Mouse (Mus musculus) kidney, postnatal 14 days (tissue): ENCODE measurements around the gene Sdr39u1.

Experiments
- DNase-seq: peaks from one replicate; pipeline ENCODE4 v3.0.0; 2022; ENCODE audit warnings: mixed read lengths

Sdr39u1 gene

DNA sequence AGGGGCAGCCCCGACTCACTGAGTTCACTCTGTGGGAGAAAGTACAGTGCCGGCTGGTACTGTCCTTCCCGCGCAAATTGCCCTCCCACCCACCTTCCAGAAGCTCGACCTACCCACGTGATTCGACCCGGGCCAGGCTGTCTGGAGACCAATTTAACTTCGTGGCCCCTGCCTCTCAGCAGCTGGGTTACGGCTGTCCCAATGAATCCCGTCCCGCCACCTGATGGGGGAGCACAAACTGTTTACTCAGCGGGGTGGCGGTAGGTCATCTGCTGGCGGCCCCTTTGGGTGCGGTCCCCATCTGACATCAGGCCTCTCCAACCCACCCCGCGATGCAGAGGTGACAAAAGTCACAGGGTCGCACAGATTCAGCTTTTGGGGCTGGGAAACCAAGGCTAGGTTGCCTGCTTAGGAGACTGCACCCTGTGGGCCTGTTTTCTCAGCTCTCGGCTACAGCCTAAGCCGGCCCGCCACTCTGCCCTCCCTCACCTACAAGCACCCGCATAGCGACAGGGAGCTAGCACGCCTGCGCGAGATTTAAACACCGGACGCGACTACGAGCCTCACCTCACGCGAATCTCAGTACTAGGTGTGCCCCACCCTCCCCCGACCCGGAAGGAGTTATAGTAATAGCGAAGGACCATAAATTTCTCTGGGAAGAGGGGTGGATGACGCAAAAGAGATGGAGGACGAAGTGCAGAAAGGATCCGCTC is at the start of gene Sdr39u1:
Sdr39u1 (minus strand) TSS at position 593 of the 713 bp plus-strand sequence.
- peak; percentile 92 for DNase-seq

DNA sequence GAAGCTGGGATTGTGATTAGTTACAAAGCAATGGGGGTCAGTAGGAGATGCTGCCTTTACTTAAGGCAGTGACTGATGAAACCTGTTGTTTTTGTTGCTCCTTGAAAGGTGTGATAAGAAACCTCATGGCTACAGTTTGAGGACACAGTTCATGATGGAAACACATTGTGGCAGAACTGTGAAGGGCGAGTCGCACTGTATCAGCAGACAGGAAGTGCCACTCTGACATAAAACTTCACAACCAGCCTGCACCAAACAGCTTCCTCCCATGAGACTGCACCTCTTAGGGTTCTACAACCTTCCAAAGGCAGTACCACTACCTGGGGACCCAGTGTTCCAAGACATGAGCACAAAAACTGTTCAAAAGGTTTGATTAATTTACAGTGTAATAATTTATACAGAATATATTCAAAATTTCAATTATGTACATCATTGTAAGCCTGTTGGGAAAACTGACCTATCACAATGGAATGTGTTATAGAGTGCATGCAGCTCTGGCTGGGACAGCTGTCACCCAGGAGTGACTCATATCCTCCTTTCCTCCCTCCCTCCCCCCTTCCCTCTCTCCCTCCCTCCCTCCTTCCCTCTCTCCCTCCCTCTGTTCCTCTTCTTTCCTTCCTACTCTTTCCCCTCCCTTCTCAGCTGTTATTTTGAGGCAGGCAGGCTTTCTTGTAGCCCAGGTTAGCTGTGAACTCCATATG is 46.3 kb upstream of the Sdr39u1 start:
- DNase-seq: no peak

DNA sequence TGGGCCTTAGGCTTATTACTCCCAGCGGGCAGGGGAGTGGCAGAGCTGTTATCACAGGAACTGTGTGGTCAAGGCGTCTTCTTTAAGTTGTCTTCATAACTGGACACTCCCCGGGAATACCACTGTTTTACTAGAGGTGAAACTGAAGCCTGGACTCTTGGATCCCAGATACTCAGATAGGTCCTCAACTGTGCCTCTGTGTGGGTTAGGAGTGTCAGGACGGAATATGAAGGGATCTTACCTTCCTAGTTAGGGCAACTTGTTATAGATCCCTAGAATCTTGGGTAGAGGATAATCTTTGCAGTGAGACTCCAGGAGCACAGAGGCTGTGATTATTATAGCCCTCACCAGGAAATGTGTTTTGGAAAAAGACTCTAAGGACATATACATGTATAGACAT is 44.5 kb upstream of the Sdr39u1 start, which contains the start of gene Cma1:
Cma1 (minus strand) TSS at position 101 of the 400 bp plus-strand sequence.
- no peak for DNase-seq

DNA sequence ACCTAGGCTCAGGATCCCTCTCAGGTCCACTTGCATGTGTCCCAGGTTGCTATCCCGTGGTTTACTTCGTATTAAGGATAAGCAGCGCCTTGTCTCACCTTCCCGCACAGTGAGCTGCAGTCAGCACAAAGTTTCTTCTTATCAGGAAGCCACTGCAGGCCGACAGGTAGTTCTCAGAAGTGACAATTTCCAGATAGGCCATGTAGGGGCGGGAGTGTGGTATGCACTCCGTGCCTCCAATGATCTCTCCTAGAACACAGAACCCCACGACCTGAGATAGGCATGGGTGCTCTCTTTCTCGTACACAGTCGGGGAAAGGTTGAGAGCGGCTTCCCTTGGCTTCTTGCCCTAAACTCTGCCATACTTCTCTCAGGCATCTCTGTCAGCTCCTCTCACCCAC is 43.5 kb upstream of the Sdr39u1 start:
- no peak for DNase-seq

DNA sequence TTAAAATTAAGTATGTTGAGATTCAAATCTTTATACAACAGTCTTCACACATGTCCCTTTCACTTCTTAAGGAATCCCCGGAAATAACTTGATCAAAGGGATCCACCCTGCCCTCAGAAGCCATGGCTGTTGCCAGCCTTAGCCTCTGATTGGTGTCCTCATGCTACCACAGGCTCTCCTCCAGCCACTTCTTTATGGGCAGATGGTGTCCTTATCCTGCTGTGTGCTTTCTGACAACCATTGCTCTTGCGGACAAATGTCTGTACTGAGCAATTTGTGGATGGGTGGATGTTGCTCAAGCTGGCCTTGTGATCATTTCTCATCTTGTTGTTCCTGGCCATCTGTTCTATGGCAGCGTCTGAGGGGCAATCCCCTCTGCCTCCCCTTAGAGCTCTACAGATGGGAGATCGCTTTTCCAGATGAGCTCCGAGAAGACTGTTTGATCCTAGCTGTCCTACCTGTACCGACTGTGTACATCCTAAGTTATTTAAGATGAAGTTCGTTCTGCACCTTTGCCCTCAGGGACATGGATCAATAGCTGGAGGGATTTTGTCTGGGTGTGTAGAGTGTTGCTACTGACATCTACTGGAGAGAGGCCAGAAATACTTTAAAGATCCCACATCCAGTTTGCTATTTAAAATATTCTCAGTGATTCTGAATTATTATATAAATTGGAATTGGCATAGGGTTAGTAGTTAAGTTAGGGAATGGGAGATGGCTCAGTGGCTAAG is 40.1 kb upstream of the Sdr39u1 start:
- DNase-seq: no peak

DNA sequence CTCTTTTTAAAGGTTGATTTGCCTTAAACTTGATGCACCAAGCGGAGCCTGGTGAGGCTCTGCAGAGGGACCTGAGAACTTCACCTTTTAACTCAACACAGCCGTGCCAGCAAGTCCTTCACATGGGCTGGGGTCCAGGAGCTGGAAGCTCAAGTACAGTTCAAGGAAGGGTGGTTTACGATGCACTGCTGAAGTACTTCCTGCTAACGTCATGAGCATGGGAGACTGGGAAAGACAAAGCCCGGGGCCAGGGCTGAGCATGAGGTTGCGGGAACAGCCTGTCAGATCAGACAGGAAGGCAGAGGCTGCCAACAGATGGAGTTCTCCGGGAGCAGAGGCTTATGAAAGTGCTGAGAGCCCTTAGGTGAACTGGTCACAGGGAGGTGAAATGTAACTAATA is 33.5 kb upstream of the Sdr39u1 start:
- peak; percentile 75 for DNase-seq

DNA sequence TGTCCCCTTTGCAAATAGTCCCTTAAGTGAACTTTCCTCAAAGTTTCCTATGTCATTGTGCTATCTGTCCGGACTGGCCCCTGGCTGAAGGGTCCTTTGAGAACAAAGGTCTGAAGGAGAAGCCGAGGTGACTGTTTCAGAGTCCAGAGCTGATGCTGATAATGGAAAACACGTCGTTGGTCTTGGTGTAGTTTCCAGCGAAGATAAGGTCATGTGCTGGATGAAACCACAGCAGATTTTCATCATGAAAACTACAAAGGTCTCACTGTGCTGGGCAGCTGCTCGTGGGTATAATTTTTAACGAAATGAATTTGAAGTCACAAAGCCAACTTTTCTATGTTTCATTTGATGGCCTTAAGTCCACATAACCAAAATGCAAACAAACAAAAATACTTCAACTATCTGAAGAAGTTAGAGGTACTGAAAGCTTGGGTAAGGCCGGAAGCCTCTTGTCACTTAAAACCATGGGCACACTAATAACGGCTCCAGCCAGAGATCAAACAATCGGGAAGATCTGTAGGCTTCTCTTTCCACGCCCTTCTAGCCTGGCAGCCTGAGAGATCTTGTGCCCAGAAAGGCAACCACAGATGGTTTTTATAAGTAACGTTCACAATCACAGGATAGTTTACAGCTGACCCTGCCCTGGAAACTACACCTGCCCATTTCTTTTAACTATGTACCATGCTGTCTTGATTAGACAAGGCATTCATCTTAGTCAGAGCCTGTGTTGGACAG is 29.3 kb upstream of the Sdr39u1 start:
- DNase-seq: no peak

DNA sequence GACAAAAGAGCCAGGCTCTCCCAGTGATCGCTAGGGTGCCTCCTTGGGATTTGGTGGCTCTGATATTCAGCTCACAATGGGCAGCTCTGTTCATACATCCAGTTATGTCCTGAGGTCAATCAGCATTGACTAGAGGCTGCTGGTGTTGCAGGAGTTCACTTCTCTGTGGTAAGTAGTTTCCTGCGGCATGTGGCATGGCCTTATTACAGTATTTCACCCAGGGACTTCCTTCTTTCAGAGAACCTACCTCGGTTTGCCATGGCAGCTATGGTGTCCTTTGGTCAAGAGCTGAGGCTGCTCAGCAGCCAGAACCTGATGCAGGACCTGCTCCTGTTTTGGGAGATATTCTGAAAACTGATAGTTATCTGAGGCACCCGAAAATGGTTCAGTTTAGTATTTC is 26.8 kb upstream of the Sdr39u1 start:
- no peak for DNase-seq

DNA sequence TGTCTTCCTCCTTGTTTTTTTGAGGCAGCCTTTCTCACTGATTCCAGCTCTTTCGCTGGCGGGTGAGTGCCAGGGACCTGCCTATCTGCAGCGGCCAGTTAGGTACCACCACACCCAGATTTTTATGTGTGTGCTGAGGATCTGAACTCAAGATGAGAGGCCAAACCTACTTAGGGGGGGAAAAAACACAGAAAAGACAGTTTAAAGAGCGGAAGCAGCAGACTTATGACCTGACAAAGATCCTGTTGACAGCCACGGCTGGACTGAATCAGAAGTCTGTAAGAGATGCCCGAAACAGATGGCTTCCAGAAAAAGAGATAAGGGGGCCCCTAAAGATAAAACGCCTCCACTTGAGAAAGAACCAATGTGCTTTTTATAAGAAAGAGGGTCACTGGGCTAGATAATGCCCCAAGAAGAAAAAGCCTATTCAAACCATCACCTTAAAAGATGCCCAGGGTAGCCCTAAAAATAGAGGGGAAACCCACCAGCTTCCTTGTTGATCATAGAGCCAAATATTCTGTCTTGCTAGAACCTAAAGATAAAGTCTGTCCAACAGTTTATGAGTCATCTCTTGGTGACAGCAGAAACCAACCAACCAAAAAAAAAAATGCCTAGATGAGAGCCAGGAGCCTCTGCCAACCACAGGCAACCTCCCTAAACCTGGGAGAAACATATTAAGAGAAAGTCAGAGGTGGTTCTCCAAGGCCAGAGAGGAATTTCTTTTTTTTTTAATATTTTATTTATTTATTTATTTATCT is 22.6 kb upstream of the Sdr39u1 start:
- DNase-seq: no peak

DNA sequence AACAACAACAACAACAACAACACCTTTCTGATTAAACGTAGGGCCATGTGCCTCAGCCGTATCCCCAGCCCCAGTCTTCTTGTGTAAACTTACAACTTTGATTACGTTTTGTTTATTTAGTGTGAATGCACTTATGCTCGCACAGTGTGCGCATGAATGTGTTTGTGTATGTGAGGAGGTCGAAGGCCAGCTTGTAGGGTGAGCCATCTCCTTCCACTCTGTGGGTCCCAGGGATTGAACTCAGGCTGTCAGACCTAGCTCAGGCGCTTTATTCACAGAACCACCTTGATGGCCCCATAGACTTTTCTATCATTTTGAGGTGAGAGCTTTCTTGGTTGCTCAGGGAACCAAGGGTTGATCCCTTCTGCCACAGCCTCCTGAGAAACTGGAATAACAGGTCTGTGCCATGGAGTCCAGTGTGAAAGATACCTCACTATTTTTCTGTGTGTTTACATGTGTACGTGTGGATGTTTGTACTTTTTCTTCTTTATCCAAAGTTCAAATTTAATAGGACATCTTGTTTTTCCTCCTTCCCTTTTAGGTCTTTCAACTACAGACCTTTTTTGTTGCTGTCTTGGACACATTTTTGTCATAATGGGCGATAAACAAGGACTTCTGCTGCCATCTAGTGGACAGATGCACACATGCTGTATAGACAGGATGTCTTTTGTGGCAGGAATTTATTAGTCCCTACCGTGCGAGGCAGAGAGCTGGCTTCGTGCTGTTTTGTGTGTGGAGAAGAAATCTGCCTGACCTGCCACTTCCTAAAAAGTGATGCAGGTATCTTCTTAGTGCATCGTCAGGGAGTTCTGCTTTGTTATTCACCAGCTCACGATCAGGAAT is 18.4 kb upstream of the Sdr39u1 start:
- DNase-seq: peak; percentile 87

DNA sequence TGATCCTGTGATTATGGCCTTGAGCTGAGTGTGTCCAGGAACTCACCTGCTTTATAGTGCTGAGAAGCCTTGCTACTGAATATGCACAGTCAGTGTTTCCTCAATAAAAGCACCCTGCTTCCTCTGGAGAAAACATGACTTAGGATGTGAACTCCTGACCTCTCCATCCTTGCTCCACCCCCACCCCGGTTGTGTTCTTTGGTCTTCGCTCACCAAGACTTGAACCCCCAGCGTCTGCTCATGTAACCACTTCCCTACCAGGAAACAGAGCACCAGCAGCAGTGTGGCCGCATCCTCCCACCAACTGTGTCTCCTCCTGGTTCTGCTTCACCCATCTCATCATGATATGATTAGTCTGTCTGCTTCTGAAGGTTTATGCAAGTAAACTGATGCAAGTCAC is 13.3 kb upstream of the Sdr39u1 start:
- DNase-seq: no peak

DNA sequence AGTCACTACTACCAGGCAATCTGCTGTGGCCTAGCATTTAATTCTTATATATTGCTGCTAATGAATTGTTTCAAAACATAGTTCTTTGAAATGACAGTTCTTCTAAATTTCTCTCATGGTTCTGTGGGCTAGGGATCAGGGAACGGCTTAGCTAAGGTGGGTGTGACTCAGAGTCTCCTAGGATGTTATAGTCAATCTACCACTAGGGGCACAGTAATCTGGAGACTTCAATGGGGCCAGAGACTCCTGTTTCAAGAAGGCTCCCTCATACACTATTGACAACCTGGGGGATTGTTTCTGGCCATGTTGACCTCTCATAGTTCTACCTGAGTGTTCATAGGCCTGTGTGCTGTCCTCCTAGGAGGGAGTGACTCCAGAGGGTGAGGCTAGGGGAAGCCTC is 5.4 kb upstream of the Sdr39u1 start:
- DNase-seq: no peak

DNA sequence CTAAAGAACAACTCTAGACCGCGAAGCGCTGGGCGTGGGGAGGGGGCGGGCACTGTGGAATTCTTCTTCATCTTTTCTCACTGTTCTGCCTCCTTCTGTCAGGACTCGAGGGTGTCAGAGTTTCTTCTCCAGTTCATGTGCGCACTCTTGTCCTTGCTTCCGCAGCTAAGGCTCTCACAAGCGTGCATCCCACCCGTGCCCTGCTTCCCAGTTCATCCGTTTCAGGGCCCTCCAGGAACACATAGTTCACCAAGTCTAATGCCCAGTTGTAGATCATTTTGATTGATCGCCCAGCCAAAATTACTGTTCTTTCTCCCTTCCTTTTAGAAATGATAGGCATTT is 292 bp upstream of the Sdr39u1 start:
- DNase-seq: no peak

DNA sequence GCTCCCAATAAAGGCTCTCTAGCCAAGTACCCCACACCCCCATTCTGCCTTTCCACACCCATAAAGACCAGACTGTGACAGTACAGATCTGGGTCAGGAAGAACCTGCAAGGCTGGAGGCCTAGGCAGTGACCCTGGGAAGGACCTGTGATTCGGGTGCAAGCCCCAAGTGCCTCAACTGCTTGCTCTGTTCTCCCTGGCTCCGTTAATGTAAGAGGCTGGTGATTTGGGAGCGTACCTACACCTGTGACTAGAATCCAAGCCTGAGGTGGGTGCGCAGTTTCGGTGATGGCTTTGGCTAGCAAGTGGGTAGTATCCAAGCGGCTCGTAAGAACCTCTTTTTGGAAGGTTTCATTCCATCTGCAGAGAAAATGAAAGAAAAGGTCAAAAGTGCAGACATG is 1.1 kb downstream of the Sdr39u1 start:
- DNase-seq: no peak

DNA sequence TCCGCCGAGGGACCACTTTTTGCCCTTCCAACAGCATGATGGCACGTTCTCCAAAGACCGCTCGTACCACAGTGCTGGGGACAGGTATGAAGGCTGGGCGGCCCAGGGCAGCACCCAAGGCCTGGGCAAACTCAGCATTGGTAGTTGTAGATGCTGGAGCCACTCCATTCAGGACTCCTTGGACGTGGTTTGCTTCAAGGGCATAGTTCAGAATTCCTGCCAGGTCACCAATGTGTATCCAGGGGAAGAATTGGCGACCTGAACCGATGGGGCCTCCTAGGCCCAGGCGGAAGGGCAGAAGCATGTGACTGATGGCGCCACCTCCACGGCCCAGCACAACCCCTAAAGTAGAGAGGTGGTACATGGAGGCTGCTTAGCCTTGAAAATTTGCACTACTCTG is 2.4 kb downstream of the Sdr39u1 start:
- DNase-seq: no peak

DNA sequence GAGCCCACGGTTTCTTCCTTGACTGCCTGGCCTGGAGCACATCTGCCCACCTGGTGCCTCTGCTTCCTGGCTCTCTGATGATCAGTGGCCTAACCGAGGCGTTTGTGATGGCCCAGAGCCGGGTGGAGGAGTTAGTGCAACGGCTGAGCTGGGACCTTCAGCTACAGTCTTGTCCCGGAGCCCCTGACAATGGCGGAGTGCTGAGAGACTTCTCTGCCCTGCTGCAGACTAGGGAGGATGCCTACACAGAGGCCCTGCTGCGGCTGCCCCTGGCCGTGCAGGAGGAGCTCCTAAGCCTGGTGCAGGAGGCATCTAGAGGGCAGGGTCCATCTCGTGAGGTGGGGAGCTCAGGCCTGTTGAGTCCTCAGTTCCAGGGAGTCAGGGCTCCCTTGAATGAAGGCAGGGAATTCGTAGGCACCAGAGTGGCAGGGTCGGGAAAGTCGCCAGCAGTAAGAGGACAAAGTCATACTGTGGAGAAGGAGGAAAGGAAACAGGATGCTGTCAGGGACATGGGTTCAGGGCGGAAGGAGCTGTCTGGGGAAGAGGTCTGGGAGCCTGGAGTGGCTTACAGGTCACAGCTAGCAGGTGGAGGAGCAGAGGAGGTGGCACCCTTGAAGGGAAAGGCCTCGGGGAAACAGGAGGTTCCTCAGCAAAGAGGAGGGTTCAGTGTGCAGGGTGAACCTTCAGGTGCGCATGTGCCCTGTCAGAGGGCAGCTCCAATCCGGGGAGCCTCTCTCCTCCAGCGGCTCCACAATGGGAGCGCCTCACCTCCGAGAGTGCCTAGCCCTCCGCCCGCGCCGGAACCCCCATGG is 13.3 kb downstream of the Sdr39u1 start:
- no peak for DNase-seq

DNA sequence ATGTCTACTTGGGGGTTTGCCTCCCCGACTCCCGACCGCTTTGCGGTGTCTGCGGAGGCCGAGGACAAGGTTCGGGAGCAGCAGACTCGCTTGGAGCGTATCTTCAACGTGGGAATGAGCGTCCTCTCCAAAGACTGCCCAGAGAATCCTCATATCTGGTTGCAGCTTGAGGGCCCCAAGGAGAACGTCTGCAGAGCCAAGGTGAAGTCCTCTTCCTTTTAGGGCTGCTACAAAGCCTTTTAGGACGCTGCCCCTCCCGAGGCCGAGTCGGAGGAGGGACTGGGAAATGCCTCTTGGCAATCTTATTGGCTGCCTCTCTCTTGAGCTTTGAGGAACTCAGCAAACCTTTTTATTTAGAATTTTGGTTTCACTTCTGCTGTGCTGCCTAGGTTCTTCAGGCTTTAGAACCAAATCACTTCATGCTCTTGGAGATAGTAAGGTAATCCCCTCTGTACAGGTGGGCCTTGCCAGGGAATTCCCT is 14.3 kb downstream of the Sdr39u1 start:
- DNase-seq: peak; percentile 62

DNA sequence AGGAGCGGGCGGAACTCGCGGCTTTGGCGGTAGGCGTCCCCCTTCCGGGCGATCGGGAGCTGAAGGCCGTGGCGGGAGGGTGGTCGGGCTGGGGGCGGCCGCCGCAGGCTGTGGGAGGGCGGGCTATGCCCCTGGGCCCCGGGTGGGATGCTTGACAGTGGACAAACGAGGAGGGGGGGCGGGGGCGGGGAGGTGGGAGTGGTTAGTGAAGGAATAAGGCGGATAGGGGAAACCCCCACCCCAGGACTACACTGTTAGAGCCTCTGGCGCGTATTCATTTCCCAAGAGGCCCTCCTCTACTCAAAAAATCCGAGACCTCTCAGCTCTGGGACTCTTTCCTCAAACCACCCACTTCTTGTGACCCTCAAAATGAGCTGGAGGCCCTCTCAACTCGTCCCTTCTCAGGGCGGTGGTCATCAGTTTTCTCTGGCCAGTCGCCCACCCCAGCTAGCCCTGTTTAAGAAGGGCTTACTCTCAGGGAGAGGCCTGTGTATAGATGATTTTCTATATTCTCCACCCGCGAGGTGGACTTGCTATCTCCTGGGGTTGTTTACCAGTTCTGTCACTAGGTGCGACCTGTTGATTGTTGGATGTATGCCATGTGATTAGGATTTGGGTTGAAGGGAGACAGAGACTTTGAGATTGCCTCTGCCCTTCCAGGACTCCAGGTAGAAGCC is 14.8 kb downstream of the Sdr39u1 start:
- no peak for DNase-seq

DNA sequence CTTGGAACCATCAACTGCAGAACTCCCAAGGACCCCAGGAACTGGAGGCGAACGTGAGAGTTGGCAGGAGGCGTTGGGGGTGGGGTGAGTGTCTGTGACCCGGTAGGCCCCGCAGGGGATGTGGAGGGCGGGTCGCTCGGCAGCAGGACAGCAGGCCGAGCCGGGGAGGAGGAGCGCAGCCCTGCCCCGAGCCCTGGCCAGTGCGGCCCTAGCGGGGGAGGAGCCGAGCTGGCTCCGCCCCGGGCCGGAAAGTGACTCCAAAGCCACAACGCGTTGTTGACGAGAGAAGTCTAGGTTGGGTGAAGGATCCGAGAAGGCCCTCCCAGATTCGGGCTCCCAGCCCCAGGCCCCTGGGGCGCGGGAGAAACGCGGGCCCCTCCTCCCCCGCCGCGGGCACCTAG is 15.4 kb downstream of the Sdr39u1 start, which contains the start of gene Khnyn:
Khnyn (plus strand) TSS at position 235 of the 401 bp plus-strand sequence.
- peak; percentile 97 for DNase-seq

DNA sequence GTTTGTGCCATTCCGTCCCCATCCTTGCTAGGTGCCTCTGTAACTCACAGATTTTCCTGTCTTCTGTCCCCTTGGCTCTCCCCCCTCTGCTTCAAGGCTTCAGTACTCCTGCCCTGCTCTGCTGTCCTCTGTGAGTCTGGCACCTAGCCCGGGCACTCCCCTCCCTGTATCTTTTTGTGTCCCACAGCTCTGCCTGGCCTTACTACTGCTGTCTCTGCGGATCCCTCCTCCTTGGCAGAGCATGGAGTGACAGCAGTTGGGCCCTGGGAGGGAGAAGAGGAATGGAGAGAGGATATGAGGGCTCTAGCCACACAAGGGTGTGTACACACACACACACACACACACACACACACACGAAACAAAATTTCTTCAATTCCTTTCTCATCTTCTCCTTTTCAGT is 15.9 kb downstream of the Sdr39u1 start, which contains the start of gene Cbln3:
Cbln3 (minus strand) TSS at position 227 of the 400 bp plus-strand sequence.
- peak; percentile 86 for DNase-seq
